Mouse (Mus musculus) CH12F3 (cell line): Measurements from ENCODE around the gene Chic1.

Experiments used
- in situ Hi-C: fragments of 300-500 bp; cut with MboI; formaldehyde crosslinking; loops from 2 replicates; pipeline ENCODE4 v1.14.3; 2020; ENCODE audit warnings: low sequenced_read_pairs

The Chic1 gene

DNA sequence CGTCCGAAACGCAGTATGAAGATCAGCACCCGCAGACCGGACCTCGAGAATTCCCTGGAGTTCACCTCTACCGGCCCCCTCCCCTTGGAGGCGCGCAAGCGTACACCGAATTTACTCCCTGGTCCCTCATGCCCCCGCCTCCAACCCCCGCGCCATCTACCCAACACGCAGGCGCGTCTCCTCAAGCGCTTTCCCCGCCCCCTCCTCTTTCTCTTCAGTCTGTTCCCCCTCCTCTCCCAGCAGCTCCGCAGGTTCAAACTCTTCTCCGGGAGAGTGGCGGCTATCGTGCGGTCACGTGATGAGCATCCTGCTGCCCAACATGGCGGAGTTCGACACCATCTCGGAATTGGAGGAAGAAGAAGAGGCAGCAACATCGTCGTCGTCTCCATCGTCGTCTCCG lies at the start of gene Chic1:
Gene Chic1 (plus strand): TSS at position 190 of the 400 bp plus-strand sequence.
- in situ Hi-C loops = no loop called here

DNA sequence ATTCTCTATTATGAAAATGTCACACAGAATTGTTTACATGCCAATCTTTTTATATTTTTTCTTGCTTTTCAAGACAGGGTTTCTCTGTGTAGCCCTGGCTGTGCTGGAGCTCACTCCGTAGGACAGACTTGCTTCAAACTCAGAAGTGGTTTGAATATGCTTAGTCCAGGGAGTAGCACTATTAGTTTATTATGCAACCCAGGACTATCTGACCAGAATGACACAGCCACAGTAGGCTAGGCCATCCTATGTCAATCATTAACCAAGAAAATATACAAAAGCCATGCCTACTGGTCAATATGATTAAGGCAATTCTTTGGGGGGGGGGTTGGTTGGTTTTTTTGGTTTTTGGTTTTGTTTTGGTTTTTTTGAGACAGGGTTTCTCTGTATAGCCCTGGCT lies 48.0 kb upstream of the Chic1 start:
- in situ Hi-C loops = no loop called here

DNA sequence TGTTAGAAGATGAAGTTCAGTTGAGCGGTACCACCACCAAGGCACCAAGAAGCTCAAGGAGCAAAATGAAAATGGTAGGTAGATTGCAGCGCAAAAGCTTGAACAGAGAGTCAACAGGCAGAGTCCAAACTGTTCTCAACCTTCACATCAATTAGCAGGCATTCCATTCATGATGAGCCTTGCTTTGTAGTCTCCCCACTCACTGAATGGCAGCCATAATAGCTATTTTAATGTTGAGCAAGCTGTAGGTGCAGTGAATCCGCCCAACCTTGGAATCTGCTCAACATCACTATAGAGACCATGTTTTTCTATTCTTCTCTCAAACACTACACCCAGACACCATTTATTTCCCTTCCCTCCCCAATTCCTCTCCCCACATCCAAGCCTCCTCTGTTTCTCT lies 44.6 kb upstream of the Chic1 start:
- in situ Hi-C loops = no loop called here

DNA sequence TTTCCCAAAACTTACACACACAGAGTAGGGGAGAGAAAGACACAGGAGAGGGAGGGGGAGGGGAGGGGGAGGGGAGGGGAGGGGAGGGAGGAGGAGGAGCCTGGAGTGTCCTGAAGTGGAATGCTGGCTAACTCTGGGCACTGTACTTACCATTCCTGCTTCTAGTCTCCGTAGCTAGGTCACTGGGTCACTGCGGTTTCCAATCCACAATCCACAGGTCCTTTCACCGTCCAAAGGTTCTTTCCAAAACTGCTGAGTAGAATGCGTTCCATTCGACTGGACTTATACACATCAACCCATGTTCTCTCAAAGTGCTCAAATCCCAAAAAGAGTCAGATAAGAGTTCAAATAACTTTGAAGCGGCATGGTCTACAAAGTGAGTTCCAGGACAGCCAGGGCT lies 42.1 kb upstream of the Chic1 start:
- in situ Hi-C loops = no loop called here

DNA sequence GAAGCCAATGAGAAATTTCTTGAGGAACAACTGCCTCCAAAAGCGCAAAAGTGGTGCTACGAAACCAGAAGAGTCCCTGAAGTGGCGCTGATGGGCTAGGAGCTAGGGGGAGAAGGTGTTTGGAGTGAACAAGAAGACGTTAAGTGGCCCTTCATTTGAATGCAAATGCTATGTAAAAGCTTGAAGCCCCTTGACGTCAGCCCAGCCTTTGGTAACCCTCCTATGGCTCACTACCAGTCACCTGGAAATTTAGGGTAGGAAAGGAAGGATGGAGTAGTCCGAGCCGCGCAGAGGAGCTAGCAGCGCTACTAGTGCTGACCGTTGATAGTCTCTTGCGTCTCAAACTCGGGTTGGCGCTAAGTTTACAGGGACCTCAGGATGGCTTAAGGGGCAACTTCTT lies 35.1 kb upstream of the Chic1 start, which contains the start of gene Cdx4:
Gene Cdx4 (plus strand): TSS at position 253 of the 400 bp plus-strand sequence.
- in situ Hi-C loops = no loop called here

DNA sequence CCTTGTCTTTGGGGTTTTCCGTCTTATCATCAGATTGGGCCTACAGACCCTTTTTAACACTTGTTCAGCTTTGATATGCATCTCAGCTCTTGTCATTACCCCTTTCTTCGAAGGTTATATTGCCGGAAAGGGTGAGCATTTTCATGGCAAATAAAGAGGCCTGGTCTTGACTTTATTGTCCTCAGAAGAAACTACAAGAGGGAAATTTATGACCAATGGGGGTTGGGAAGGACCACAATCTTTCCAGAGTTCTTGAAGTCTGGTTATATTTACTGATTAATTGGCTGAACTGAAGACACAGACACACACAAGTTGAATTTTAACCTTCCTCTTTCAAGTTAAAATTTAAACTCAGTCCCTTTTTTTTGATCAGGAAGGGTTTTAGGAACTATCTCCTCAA lies 30.4 kb upstream of the Chic1 start:
- in situ Hi-C loops = no loop called here

DNA sequence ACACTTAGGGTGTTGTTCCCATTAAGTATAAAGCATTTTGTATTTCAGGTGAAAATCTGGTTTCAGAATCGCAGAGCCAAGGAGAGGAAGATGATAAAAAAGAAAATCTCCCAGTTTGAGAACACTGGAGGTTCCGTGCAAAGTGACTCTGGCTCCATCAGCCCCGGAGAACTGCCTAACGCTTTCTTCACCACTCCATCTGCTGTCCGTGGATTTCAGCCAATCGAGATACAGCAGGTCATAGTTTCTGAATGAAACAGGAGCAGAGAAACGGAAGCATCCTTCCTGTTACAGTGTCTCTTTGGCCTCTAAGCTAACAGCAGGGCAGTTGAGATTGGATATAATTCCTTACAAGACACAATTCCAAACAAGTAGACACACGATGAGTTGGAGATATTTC lies 26.9 kb upstream of the Chic1 start:
- in situ Hi-C loops = no loop called here

DNA sequence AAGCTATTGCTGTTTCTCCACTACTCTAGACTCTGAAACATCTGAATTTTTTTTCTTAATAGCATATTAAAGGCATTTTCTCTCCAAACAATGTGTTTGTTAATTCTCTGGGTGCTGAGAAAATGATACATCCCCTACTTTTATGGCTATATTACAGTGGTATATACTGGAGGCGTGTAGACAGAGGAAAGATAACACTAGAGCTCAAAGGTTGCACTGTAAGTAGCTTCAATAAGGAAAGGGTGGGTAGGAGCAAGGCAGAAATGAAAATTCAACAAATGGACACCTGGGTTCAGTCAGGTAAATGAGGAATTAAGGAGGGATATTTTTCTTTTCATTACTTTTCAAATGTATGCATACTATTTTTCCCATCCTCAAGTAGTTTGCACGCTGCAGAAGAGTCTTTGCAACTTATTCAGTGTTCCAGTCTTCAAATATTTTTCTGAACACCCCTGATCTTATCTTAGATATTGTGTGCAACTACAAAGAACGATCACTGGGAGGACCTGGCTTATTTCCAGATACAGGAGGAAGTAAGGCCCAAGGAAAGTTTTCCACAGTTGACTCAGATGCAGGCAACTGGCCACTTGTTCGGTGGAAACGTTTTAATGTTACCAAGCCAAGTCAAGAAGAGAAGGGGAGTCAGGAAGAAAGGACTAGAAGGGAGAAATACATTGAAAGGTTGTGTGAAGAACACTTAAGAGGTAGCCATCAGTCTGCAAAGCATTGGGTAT lies 25.0 kb upstream of the Chic1 start:
- in situ Hi-C loops = no loop called here

DNA sequence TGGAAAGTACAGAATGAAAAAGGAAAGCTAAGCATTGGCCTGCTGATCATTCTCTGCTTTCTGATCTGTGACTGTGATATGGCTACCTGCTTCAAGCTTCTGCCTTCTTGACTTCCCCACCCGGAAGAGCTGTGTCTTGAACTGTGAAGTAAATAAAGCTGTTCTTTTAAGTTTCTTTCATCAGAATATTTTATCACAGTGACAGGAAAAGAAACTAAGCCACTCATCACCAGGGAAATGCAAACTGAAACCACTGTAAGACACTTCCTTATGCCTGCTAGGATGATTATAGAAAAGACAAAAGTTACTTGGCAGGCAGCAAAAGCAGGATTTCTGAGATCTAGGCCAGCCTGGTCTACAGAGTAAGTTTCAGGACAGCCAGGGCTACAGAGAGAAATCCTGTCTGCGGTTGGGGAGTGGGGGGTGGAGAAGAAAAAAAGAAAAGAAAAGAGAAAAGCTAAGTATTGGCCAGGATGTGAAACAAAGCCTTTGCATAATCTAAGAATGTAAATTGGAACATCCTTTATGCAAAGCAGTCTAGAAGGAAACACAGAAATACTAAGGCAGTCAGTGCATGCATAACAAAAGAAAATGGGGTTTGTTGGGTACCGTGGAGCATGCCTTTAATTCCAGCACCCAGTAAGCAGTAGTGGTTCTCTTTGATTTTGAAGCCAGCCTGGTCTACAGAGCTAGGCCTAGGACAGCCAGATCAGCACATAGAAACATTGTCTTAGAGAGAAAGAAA lies 14.7 kb upstream of the Chic1 start:
- in situ Hi-C loops = no loop called here

DNA sequence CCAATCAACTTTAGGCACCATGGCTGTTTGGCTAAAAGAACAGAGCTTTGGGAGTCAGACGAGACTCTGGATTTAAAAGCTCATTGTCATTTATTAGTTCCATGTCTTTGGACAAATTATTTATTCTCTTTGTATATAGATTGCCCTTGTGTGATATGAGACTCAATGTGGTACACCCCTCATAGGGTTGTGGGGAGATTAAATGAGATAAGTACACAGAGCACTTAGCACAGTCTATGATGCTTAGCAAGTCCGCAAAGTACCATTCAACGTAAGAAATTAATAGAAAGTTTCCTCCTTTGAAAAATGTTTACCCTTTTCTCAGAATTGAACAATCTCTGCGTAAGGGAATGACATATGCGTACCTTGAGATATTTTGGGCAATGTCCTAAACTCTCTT lies 492 bp upstream of the Chic1 start:
- in situ Hi-C loops = no loop called here

DNA sequence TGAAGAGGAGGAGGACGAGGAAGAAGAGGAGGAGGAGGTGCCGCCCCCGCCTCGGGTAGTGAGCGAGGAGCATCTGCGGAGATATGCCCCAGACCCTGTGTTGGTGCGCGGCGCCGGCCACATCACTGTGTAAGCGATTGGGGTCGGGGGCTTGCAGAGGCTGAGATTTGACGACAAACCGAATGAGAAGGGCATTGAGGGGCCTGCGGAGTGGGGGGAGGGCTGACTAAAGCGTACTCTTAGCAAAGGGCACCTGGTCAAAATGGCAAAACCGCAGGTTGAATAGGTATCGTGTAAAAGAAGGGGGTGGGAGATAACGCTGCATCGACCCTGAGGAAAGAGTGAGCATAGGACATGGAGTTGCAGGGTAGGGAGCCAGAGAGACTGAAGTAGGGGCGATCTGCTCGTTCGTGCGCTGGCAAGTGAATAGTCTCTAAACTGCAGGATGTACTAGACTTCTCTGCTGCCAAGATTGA lies 523 bp downstream of the Chic1 start:
- in situ Hi-C loops = no loop called here

DNA sequence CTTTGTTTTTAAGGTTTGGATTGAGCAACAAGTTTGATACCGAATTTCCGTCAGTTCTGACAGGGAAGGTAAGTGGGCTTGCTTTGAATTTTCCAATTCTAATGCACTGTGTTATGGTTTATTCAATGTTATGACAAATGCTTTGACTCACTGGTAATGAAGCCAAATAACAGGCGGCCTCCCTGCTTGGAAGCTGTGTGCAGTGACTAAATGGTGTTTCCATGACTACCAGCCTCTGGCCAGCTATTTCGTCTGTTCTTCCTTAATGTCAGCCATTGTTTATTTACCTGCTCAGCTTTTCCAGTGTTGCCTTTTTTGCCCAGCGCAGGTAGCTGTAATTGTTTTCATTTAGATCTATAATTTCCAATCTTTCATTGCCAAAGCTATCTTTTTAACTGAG lies 9.9 kb downstream of the Chic1 start:
- in situ Hi-C loops = loop anchor here (10.0 kb wide), 1 partner anchor 101 kb away; no protein-coding TSS in a partner anchor

DNA sequence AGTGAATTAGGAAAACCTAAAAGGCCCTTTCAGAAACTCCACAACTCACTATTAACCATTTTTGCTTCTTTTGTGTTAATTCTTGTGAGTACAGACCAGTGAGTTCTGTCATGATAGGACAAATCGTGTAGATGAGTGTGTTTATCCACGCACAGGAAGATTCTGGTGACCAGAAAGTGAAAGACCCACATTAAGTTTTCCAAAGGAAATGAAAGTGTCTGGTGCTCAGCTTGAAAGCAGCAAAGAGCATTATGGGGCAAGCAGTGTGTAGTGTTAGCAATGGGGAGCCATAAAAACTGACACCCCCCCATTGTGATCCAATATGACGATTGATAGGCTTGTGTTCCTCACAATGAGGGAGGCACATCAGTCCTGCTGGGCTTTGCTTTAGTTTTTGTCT lies 12.4 kb downstream of the Chic1 start:
- in situ Hi-C loops = loop anchor here (10.0 kb wide), 1 partner anchor 104 kb away; no protein-coding TSS in a partner anchor

DNA sequence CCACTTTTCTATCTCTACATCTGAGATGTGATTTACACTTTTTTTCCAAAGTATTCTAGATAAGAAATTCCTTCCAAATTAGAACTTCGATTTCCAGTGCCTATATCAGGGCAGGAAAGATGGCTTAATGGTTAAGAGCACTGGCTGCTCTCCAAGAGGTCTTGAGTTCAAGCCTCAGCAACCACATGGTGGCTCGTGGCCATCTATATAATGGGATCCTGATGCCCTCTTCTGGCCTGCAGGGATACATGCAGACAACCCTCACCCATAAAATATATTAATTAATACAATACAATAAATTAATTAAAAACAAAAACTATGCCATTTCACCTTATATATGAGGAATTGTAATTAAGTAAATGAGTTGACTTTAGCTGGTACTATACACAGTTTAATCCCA lies 14.9 kb downstream of the Chic1 start:
- in situ Hi-C loops = no loop called here

DNA sequence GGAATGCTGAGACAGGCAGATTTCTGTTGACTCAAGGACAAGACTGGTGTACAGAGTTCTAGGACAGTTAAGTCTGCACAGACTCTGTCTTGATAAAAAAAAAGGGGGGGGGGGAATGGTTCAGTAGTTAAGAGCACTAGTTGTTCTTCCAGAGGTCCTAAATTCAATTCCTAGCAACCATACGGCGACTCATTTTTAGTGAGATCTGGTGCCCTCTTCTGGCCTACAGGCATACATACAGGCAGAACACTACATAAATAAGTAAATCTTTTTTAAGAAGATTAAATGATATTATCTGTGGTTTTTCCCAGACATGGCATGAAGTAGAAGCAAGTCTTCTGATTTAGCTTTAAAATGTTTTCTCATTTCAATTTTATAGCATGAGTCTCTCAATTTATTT lies 15.4 kb downstream of the Chic1 start:
- in situ Hi-C loops = no loop called here

DNA sequence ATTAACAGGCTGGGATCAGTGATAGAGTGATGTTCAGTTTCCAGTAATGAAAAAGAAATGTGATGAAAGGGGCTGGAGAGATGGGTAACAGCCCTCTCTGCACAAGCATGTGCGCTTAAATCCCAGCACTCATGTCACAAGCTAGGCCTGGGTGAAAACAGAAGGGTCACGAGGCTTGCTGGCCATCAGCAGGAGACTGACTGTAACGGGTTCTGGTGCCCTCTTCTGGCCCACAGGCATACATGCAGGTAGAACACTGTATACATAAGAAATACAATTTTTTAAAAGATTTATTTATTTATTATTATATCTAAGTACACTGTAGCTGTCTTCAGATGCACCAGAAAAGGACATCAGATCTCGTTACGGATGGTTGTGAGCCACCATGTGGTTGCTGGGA lies 18.0 kb downstream of the Chic1 start:
- in situ Hi-C loops = no loop called here

DNA sequence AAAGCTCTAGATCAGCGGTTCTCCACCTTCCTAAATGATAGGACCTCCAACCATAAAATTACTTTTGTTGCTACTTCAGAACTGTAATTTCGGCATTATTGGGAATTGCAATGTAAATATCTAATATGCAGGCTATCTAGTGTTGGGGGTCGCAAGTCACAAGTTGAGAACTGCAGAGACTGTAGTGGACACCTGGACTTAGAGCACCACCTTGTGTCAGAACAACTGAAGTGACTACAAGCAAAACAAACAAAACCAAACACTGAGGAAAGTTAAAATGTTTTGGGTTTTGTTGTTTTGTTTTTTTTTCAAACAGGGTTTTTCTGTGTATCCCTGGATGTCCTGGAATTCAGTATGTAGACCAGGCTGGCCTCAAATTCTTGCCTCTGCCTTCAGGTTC lies 28.3 kb downstream of the Chic1 start:
- in situ Hi-C loops = no loop called here

DNA sequence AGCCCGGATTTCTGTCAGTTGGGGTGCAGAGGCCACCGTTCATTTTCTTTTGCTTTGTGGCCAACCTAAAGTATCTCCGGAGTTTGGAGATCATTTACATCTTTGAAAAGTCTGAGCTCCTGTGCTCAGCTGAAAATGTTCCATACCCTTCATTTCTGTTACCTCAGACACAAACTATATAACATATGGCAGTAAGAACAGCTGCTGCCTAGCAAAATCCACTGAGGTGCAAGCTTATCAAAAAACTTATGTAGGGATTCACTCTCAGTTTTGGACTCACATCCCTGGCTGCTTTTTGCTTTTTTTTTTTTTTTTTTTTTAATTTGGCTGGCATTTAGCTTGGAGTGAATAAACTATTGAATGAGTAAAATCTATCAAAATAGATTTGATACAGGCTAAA lies 31.9 kb downstream of the Chic1 start:
- in situ Hi-C loops = no loop called here

DNA sequence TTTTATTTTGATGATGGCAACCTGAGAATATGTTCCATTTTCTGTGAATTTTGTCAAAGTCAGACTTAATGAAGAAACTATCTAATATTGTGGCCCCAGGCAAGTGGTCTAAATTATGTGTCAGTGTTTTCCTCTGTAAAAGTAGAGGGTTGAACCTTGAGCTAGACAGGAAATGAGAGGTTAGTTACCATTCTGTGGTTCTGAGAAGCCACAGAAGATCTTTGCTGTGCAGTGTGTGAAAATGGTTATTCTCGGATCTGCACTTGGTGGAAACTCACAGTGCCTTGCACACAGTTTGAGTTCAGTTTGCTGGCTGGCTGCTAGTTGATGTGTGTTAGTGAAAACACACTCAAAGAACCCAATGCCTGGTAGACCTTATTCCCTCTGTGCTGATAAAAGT lies 37.6 kb downstream of the Chic1 start:
- in situ Hi-C loops = no loop called here

DNA sequence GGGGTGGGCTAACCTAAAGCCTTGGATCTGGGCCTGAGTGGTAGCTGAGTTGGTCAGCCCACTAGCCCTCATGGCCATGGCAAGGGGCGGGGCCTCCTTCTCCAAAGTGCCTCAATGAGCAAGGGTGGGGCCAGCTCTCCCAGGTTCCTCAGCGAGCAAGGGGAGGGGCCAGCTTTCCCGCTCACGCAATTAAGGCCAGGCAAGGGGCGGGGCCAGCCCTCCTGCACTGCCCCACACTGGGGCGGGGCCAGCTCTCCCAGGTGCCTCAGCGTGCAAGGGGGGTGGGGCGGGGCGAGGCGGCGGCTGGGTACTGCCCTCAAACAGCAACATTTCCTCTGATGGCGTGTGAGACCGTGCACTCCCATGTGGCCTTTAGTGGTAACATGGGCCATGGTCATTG lies 48.7 kb downstream of the Chic1 start:
- in situ Hi-C loops = no loop called here

DNA sequence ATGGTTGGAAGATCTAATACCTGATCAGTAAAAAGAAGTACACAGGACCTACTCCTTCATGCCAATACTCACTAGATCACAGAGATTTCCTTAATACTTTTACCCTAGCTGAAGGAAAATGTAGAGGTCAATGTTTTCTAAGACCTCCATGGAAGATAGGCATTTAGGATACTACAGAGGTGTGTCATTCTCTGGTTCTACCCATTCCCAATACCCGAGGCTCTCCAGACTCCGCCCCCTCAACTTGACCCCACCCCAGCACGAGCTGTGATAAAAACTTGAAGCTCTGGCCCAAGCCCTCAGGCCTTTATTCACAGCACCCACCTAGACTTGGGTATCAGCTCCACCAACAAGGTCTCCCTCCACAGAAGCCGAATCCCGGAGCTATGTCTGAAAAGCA lies 57.9 kb downstream of the Chic1 start, which contains the start of gene Tsx:
Gene Tsx (plus strand): TSS at position 301 of the 400 bp plus-strand sequence.
- in situ Hi-C loops = no loop called here

DNA sequence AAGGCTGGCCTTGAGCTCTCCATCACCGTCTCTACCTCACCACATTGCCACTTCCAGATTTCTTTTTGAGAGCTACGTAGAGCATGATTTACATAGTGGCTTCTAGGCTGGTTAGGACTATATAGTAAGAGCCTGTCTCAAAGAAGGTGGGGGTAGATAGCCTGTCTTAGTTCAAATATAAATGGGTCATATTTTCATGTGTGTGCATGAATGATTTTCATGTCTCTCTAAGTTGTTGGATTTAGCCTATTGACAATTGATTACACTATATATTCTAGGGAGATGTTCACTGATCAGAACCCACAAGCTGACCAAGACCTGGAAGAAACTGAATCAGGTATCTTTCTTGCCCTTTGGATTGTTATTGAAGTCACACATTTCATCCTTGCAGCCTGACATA lies 65.4 kb downstream of the Chic1 start, which contains the start of gene Gm26992:
Gene Gm26992 (plus strand): TSS at position 301 of the 400 bp plus-strand sequence.
- in situ Hi-C loops = no loop called here
